Mouse (Mus musculus) liver, adult 2 months (tissue): ENCODE measurements at regions not wholly inside any gene's neighbourhood (a gene's known extent, or its start where the extent isn't known, plus 50 kb on each side); places are given as distances from the start of the nearest gene placed in this dataset.
A peak's percentile ranks its signal among the peaks of the same experiment; 100 is the strongest.

Experiments
- DNase-seq: peaks from one replicate; pipeline ENCODE4 v3.0.0-alpha.2; 2011; ENCODE audit warnings: low read depth, low spot score; ENCODE audit errors: extremely low read depth
- H3K27ac ChIP-seq: fragments of 200-500 bp; replicated peaks from 2 replicates; pipeline ENCODE4 v1.5.1; 2012; ENCODE audit warnings: low read depth, mild to moderate bottlenecking, control low read depth, inconsistent platforms, low read length; ENCODE audit not compliant: insufficient read depth
- H3K27me3 ChIP-seq: fragments of 200-500 bp; 2 replicates; pipeline ENCODE4 v1.6.1; 2012; ENCODE audit warnings: mild to moderate bottlenecking, moderate library complexity, low read length, inconsistent platforms; ENCODE audit not compliant: control insufficient read depth, insufficient read depth
- H3K36me3 ChIP-seq: fragments of 200-500 bp; 2 replicates; pipeline ENCODE4 v1.6.1; 2012; ENCODE audit warnings: low read length, inconsistent platforms; ENCODE audit not compliant: control insufficient read depth, insufficient read depth
- H3K4me1 ChIP-seq: fragments of 200-500 bp; 2 replicates; pipeline ENCODE4 v1.6.1; 2011; ENCODE audit warnings: low read length; ENCODE audit not compliant: control insufficient read depth, insufficient read depth
- H3K4me3 ChIP-seq: fragments of 200-500 bp; 2 replicates; pipeline ENCODE4 v1.5.1; 2011; ENCODE audit warnings: low read depth, mild to moderate bottlenecking, control low read depth, low read length, moderate library complexity; ENCODE audit not compliant: insufficient read depth
- H3K79me2 ChIP-seq: fragments of 200-500 bp; 2 replicates; pipeline ENCODE4 v1.6.1; 2012; ENCODE audit warnings: inconsistent platforms, mild to moderate bottlenecking, low read length, moderate library complexity; ENCODE audit not compliant: control insufficient read depth, insufficient read depth
- H3K9ac ChIP-seq: fragments of 200-500 bp; 2 replicates; pipeline ENCODE4 v1.6.1; 2012; ENCODE audit warnings: low read depth, mild to moderate bottlenecking, control low read depth, inconsistent platforms, low read length
- CTCF ChIP-seq: fragments of 200-500 bp; IDR thresholded peaks from 2 replicates; pipeline ENCODE4 v1.5.1; 2011; ENCODE audit warnings: low read depth, low read length, control low read depth
- POLR2A ChIP-seq: fragments of 200-500 bp; IDR thresholded peaks from 2 replicates; pipeline ENCODE4 v1.6.1; 2011; ENCODE audit warnings: low read length, control low read depth; ENCODE audit not compliant: insufficient read depth; ENCODE audit errors: extremely low read depth
- WGBS: fragments of 180-500 bp; shearing (Covaris S2); methylation state at CpG from one replicate; pipeline ENCODE4 v1.1.7; 2018; 5-methylcytosine and 5-hydroxymethylcytosine counted together

- Histone ChIP-seq H3K4me1 (0 out of 2 replicates have a peak, but pooled peaks cover 2% of the 10 kb centered on the region), H3K36me3 (no peaks in the 10 kb centered on the region), H3K9ac (no peak overlapping the region), H3K79me2 (no peaks in the 10 kb centered on the region), H3K4me3 (no peak overlapping the region), H3K27me3 (no peaks in the 10 kb centered on the region), H3K27ac (no peak overlapping the region)
- WGBS = 92% methylated on average over 4 of the region's 4 CpGs
- no peak for DNase-seq
- TF ChIP-seq POLR2A (no peak), CTCF (no peak)
Measured at GRCm38 (mm10) chr12:52379245-52379644, 124.5 kb upstream of the Arhgap5 start.

- 0 out of 2 replicates have a peak, but pooled peaks cover 2% of the 10 kb centered on the region for H3K4me1 ChIP-seq
- H3K4me3 ChIP-seq = no peak overlapping the region
- no peaks in the 10 kb centered on the region for H3K36me3 ChIP-seq
- TF ChIP-seq CTCF (no peak), POLR2A (no peak)
- DNase-seq = no peak
- no peak overlapping the region for H3K27ac ChIP-seq
- H3K79me2 ChIP-seq = no peaks in the 10 kb centered on the region
- whole genome bisulfite sequencing = 89% methylated on average over 5 of the region's 5 CpGs
- H3K27me3 ChIP-seq = no peaks in the 10 kb centered on the region
- no peak overlapping the region for H3K9ac ChIP-seq
Measured at GRCm38 (mm10) chr12:52379960-52380359, 123.8 kb upstream of the Arhgap5 start.

- no peak overlapping the region for H3K9ac ChIP-seq
- no peaks in the 10 kb centered on the region for H3K36me3 ChIP-seq
- H3K27ac ChIP-seq = no peak overlapping the region
- H3K4me1 ChIP-seq = 0 out of 2 replicates have a peak, but pooled peaks cover 2% of the 10 kb centered on the region
- peak; percentile 54 for DNase-seq
- no peaks in the 10 kb centered on the region for H3K79me2 ChIP-seq
- no peaks in the 10 kb centered on the region for H3K27me3 ChIP-seq
- no peak overlapping the region for H3K4me3 ChIP-seq
- TF ChIP-seq CTCF (no peak), POLR2A (no peak)
- WGBS = 81% methylated on average over 18 of the region's 18 CpGs
Measured at GRCm38 (mm10) chr12:52381161-52381967, 122.4 kb upstream of the Arhgap5 start.

- TF ChIP-seq POLR2A (no peak), CTCF (no peak)
- H3K27ac ChIP-seq = no peak overlapping the region
- H3K4me1 ChIP-seq = 0 out of 2 replicates have a peak, but pooled peaks cover 2% of the 10 kb centered on the region
- no peaks in the 10 kb centered on the region for H3K36me3 ChIP-seq
- DNase-seq = no peak
- H3K9ac ChIP-seq = no peak overlapping the region
- H3K79me2 ChIP-seq = no peaks in the 10 kb centered on the region
- no peaks in the 10 kb centered on the region for H3K27me3 ChIP-seq
- 84% methylated on average over 1 of the region's 1 CpGs for WGBS
- no peak overlapping the region for H3K4me3 ChIP-seq
Measured at GRCm38 (mm10) chr12:52381968-52382325, 121.8 kb upstream of the Arhgap5 start.

- Histone ChIP-seq H3K27ac (no peak overlapping the region), H3K4me1 (no peaks in the 10 kb centered on the region), H3K9ac (no peak overlapping the region), H3K79me2 (no peaks in the 10 kb centered on the region), H3K4me3 (no peak overlapping the region), H3K27me3 (no peaks in the 10 kb centered on the region), H3K36me3 (no peaks in the 10 kb centered on the region)
- no peak for DNase-seq
- TF ChIP-seq POLR2A (no peak), CTCF (no peak)
- WGBS = 51% methylated on average over 7 of the region's 7 CpGs
Measured at GRCm38 (mm10) chr12:52382832-52383580, 120.8 kb upstream of the Arhgap5 start.
